Mouse (Mus musculus): Measurements from ENCODE around the gene Capza1. TPM values are rescaled to one million over a fixed set of nuclear protein-coding genes. Genes with fewer than 3 reads are reported as not detected.
"Not testable (repeated sequence)": the region's sequence is repeated elsewhere in the genome, so short reads cannot be mapped to it uniquely, and the experiment has no call there.

Capza1 gene
- polyA plus RNA-seq, 1 experiment from 2014 or later = 220 TPM

- peaks cover 17% of the 10 kb centered on the region for H3K4me1 ChIP-seq
- H3K4me2 ChIP-seq (replicated peaks) = no peak overlapping the region
- no peak for ATAC-seq (ENCODE audit: low FRiP score, low read depth)
- H3K9me3 ChIP-seq = no peaks in the 10 kb centered on the region
- H3K9ac ChIP-seq (replicated peaks) = no peak overlapping the region
- H3K4me3 ChIP-seq = no peak overlapping the region
- H3K36me3 ChIP-seq = peaks cover under 1% of the 10 kb centered on the region; the same call in 1 of the 2 replicates
- no peak overlapping the region for H3K27ac ChIP-seq (replicated peaks)
- no peaks in the 10 kb centered on the region for H3K27me3 ChIP-seq
- 81% methylated on average over 2 of the region's 2 CpGs for WGBS
Measured at GRCm38 (mm10) chr3:104815346-104815745, 49.0 kb downstream of the Capza1 start.

GRCm38 (mm10) chr3:104814746-104815145 lies 49.6 kb downstream of the Capza1 start:
- no peak for ATAC-seq (ENCODE audit: low FRiP score, low read depth)
- 94% methylated on average over 1 of the region's 1 CpGs for WGBS
- Histone ChIP-seq H3K4me1 (peaks cover 17% of the 10 kb centered on the region), H3K27ac (replicated peaks) (no peak overlapping the region), H3K4me3 (no peak overlapping the region), H3K36me3 (no peaks in the 10 kb centered on the region), H3K9me3 (no peaks in the 10 kb centered on the region), H3K4me2 (replicated peaks) (no peak overlapping the region), H3K27me3 (no peaks in the 10 kb centered on the region), H3K9ac (replicated peaks) (no peak overlapping the region)

GRCm38 (mm10) chr3:104813227-104813626 lies 51.1 kb downstream of the Capza1 start:
- not testable (repeated sequence) for H3K27ac ChIP-seq (replicated peaks); H3K9ac ChIP-seq (replicated peaks); H3K4me3 ChIP-seq; H3K9me3 ChIP-seq; H3K27me3 ChIP-seq; H3K36me3 ChIP-seq; H3K4me2 ChIP-seq (replicated peaks); ATAC-seq (ENCODE audit: low FRiP score, low read depth)
- H3K4me1 ChIP-seq = peaks cover 10% of the 10 kb centered on the region
- WGBS = 89% methylated on average over 7 of the region's 7 CpGs

GRCm38 (mm10) chr3:104812254-104812653 lies 52.1 kb downstream of the Capza1 start:
- no peak overlapping the region for H3K4me3 ChIP-seq
- no peak overlapping the region for H3K9ac ChIP-seq (replicated peaks)
- H3K27me3 ChIP-seq = no peaks in the 10 kb centered on the region
- WGBS = 90% methylated on average over 4 of the region's 4 CpGs
- no peak overlapping the region for H3K4me2 ChIP-seq (replicated peaks)
- no peak overlapping the region for H3K27ac ChIP-seq (replicated peaks)
- H3K9me3 ChIP-seq = no peaks in the 10 kb centered on the region
- no peak for ATAC-seq (ENCODE audit: low FRiP score, low read depth)
- H3K4me1 ChIP-seq = 0 out of 2 replicates have a peak, but pooled peaks cover 6% of the 10 kb centered on the region
- no peaks in the 10 kb centered on the region for H3K36me3 ChIP-seq

- no peak overlapping the region for H3K9ac ChIP-seq (replicated peaks)
- H3K4me2 ChIP-seq (replicated peaks) = no peak overlapping the region
- H3K4me1 ChIP-seq = 0 out of 2 replicates have a peak, but pooled peaks cover 2% of the 10 kb centered on the region
- no peaks in the 10 kb centered on the region for H3K36me3 ChIP-seq
- H3K27me3 ChIP-seq = no peaks in the 10 kb centered on the region
- no peak for ATAC-seq (ENCODE audit: low FRiP score, low read depth)
- H3K27ac ChIP-seq (replicated peaks) = no peak overlapping the region
- no peaks in the 10 kb centered on the region for H3K9me3 ChIP-seq
- H3K4me3 ChIP-seq = no peak overlapping the region
- WGBS = 16% methylated on average over 3 of the region's 3 CpGs
Measured at GRCm38 (mm10) chr3:104811752-104812151, 52.6 kb downstream of the Capza1 start.

- no peak overlapping the region for H3K4me3 ChIP-seq
- no peak overlapping the region for H3K4me2 ChIP-seq (replicated peaks)
- ATAC-seq (ENCODE audit: low FRiP score, low read depth) = no peak
- no peak overlapping the region for H3K9ac ChIP-seq (replicated peaks)
- H3K27ac ChIP-seq (replicated peaks) = no peak overlapping the region
- H3K27me3 ChIP-seq = no peaks in the 10 kb centered on the region; the same call in 1 of the 2 replicates
- H3K4me1 ChIP-seq = no peaks in the 10 kb centered on the region
- WGBS = 91% methylated on average over 9 of the region's 9 CpGs
- no peaks in the 10 kb centered on the region for H3K36me3 ChIP-seq
- H3K9me3 ChIP-seq = no peaks in the 10 kb centered on the region
Measured at GRCm38 (mm10) chr3:104805539-104805938, 58.8 kb downstream of the Capza1 start.

GRCm38 (mm10) chr3:104804312-104804711 lies 60.0 kb downstream of the Capza1 start:
- no peaks in the 10 kb centered on the region; the same call in 1 of the 2 replicates for H3K27me3 ChIP-seq
- no peaks in the 10 kb centered on the region for H3K4me1 ChIP-seq
- H3K36me3 ChIP-seq = no peaks in the 10 kb centered on the region
- no peak overlapping the region for H3K4me3 ChIP-seq
- no peak overlapping the region for H3K27ac ChIP-seq (replicated peaks)
- H3K9ac ChIP-seq (replicated peaks) = no peak overlapping the region
- 93% methylated on average over 10 of the region's 10 CpGs for WGBS
- no peak for ATAC-seq (ENCODE audit: low FRiP score, low read depth)
- H3K9me3 ChIP-seq = no peaks in the 10 kb centered on the region
- no peak overlapping the region for H3K4me2 ChIP-seq (replicated peaks)

- no peaks in the 10 kb centered on the region for H3K4me1 ChIP-seq
- no peak overlapping the region for H3K9ac ChIP-seq (replicated peaks)
- no peak overlapping the region for H3K4me3 ChIP-seq
- no peak for ATAC-seq (ENCODE audit: low FRiP score, low read depth)
- H3K9me3 ChIP-seq = no peaks in the 10 kb centered on the region
- no peaks in the 10 kb centered on the region; the same call in 1 of the 2 replicates for H3K27me3 ChIP-seq
- H3K4me2 ChIP-seq (replicated peaks) = no peak overlapping the region
- no peak overlapping the region for H3K27ac ChIP-seq (replicated peaks)
- H3K36me3 ChIP-seq = no peaks in the 10 kb centered on the region
- WGBS = 87% methylated on average over 6 of the region's 6 CpGs
Measured at GRCm38 (mm10) chr3:104801481-104801880, 62.8 kb downstream of the Capza1 start.

- Histone ChIP-seq H3K27me3 (no peaks in the 10 kb centered on the region; the same call in 1 of the 2 replicates), H3K4me3 (no peak overlapping the region), H3K9ac (replicated peaks) (no peak overlapping the region), H3K36me3 (no peaks in the 10 kb centered on the region), H3K4me2 (replicated peaks) (no peak overlapping the region), H3K4me1 (no peaks in the 10 kb centered on the region), H3K9me3 (no peaks in the 10 kb centered on the region), H3K27ac (replicated peaks) (no peak overlapping the region)
- ATAC-seq (ENCODE audit: low FRiP score, low read depth) = no peak
- WGBS = 93% methylated on average over 11 of the region's 11 CpGs
Measured at GRCm38 (mm10) chr3:104800681-104801080, 63.6 kb downstream of the Capza1 start.

- peaks cover 18% of the 10 kb centered on the region for H3K4me1 ChIP-seq
- no peaks in the 10 kb centered on the region for H3K27me3 ChIP-seq
- no peak for ATAC-seq (ENCODE audit: low FRiP score, low read depth)
- WGBS = 89% methylated on average over 15 of the region's 15 CpGs
- no peak overlapping the region for H3K4me3 ChIP-seq
- H3K9me3 ChIP-seq = no peaks in the 10 kb centered on the region
- no peak overlapping the region for H3K4me2 ChIP-seq (replicated peaks)
- no peak overlapping the region for H3K27ac ChIP-seq (replicated peaks)
- H3K9ac ChIP-seq (replicated peaks) = no peak overlapping the region
- H3K36me3 ChIP-seq = no peaks in the 10 kb centered on the region
Measured at GRCm38 (mm10) chr3:104796430-104797082, 67.7 kb downstream of the Capza1 start.

GRCm38 (mm10) chr3:104795661-104796340 lies 68.5 kb downstream of the Capza1 start:
- no peak overlapping the region for H3K9ac ChIP-seq (replicated peaks)
- WGBS = 76% methylated on average over 15 of the region's 15 CpGs
- H3K9me3 ChIP-seq = no peaks in the 10 kb centered on the region
- no peak overlapping the region for H3K4me2 ChIP-seq (replicated peaks)
- H3K27ac ChIP-seq (replicated peaks) = 0 out of 2 replicates have a peak overlapping the region, but pooled peaks have one; percentile 20
- H3K36me3 ChIP-seq = no peaks in the 10 kb centered on the region
- no peak overlapping the region for H3K4me3 ChIP-seq
- H3K27me3 ChIP-seq = 0 out of 2 replicates have a peak, but pooled peaks cover 5% of the 10 kb centered on the region
- no peak for ATAC-seq (ENCODE audit: low FRiP score, low read depth)
- H3K4me1 ChIP-seq = peaks cover 24% of the 10 kb centered on the region

GRCm38 (mm10) chr3:104794953-104795470 lies 69.3 kb downstream of the Capza1 start:
- no peak for ATAC-seq (ENCODE audit: low FRiP score, low read depth)
- peaks cover 32% of the 10 kb centered on the region for H3K4me1 ChIP-seq
- peak overlapping the region; percentile 5; the same call in 1 of the 2 replicates for H3K9ac ChIP-seq (replicated peaks)
- H3K36me3 ChIP-seq = no peaks in the 10 kb centered on the region
- peaks cover 10% of the 10 kb centered on the region for H3K27me3 ChIP-seq
- no peaks in the 10 kb centered on the region for H3K9me3 ChIP-seq
- no peak overlapping the region for H3K27ac ChIP-seq (replicated peaks)
- H3K4me3 ChIP-seq = no peak overlapping the region
- 77% methylated on average over 12 of the region's 12 CpGs for WGBS
- no peak overlapping the region for H3K4me2 ChIP-seq (replicated peaks)

All from midbrain, embryonic 12.5 days (tissue).